Mouse (Mus musculus): ENCODE data around the gene Zfp941.

DNA sequence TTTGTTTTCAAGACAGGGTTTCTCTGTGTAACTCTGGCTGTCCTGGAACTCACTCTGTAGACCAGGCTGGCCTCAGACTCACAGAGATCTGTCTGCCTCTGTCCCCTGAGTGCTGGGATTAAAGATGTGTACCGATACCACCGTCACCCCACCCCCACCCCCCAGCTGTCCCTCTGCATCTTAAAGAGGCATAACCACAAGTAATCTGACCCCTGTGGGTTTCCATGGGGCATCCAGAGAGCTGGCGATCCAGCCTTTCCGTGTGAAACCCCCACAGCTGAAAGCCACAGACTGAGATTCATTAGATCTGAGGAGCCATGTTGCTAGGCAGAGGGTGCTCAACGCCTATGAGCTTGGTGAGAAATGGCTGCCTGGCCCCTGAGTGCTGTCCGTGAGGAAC lies 38.0 kb upstream of the Zfp941 start:
- TF ChIP-seq EP300 (optimal IDR thresholded peaks at IDR 0.05) (no peak), CTCF (IDR thresholded peaks at IDR 0.05; ENCODE audit: low read depth) (no peak)

Measured in stomach, postnatal 0 days (tissue).